Mouse (Mus musculus) C2C12 (cell line): ENCODE data around the gene Hist1h2an. TPM values are rescaled to one million over a fixed set of nuclear protein-coding genes. Genes with fewer than 3 reads are reported as not detected.
"Not testable (repeated sequence)": the region's sequence is repeated elsewhere in the genome, so short reads cannot be mapped to it uniquely, and the experiment has no call there.

Source experiments
- H3K27me3 ChIP-seq: one replicate; pipeline ENCODE4 v1.6.1; 2011; ENCODE audit not compliant: control insufficient read depth, insufficient read depth, insufficient read length
- H3K36me3 ChIP-seq: one replicate; pipeline ENCODE4 v1.6.1; 2011; ENCODE audit not compliant: control insufficient read depth, insufficient read depth
- H3K4me3 ChIP-seq: one replicate; pipeline ENCODE4 v1.5.1; 2011; ENCODE audit warnings: mild to moderate bottlenecking, control low read depth; ENCODE audit not compliant: poor library complexity, insufficient read depth, severe bottlenecking
- H3K79me2 ChIP-seq: one replicate; pipeline ENCODE4 v1.6.1; 2011; ENCODE audit not compliant: control insufficient read depth, insufficient read depth
- H3K79me3 ChIP-seq: one replicate; pipeline ENCODE4 v1.6.1; 2011; ENCODE audit warnings: low read depth, control low read depth
- H3ac ChIP-seq: one replicate; pipeline ENCODE3; 2011; ENCODE audit warnings: low read depth; ENCODE audit not compliant: control insufficient read depth, insufficient read length
- CEBPB ChIP-seq: IDR thresholded peaks from one replicate; pipeline ENCODE4 v1.6.1; 2011; ENCODE audit warnings: low read depth, mild to moderate bottlenecking, control low read depth, moderate library complexity
- CTCF ChIP-seq: IDR thresholded peaks from one replicate; pipeline ENCODE4 v1.5.1; 2011; ENCODE audit not compliant: control insufficient read depth, insufficient read depth, insufficient read length
- FOSL1 ChIP-seq: IDR thresholded peaks from one replicate; pipeline ENCODE4 v1.8.0; 2011; ENCODE audit warnings: mild to moderate bottlenecking, low read length; ENCODE audit not compliant: poor library complexity, insufficient read depth, severe bottlenecking
- MAX ChIP-seq: IDR thresholded peaks from one replicate; pipeline ENCODE4 v1.6.1; 2011; ENCODE audit warnings: mild to moderate bottlenecking, control low read depth
- MYOD1 ChIP-seq: IDR thresholded peaks from one replicate; pipeline ENCODE4 v1.6.1; 2011; ENCODE audit warnings: low read depth; ENCODE audit not compliant: control insufficient read depth, insufficient read length
- MYOG ChIP-seq: IDR thresholded peaks from one replicate; pipeline ENCODE4 v1.6.1; 2011; ENCODE audit not compliant: control insufficient read depth, insufficient read length; ENCODE audit errors: extremely low read depth
- USF1 ChIP-seq: IDR thresholded peaks from one replicate; pipeline ENCODE4 v1.6.1; 2011; ENCODE audit warnings: low read depth, mild to moderate bottlenecking, control low read depth, moderate library complexity
- microRNA-seq: library from miRNA; unstranded; fragments of <30 nt; microRNA quantifications from one replicate; pipeline ENCODE4, GENCODE M21; 2019; ENCODE audit warnings: borderline microRNAs expressed
- polyA plus RNA-seq: library from polyadenylated mRNA; unstranded; fragments of >200 nt; fragmentation: generic; extraction: Trizol; gene quantifications from one replicate; pipeline ENCODE4 v1.2.1, GENCODE M21; 2012; ENCODE audit warnings: missing spikeins

Gene Hist1h2an
- polyA plus RNA-seq, 1 experiment, result 18.1 TPM

GRCm38 (mm10) chr13:21751417-21751816, 35.6 kb downstream of the Hist1h2an start:
- Histone ChIP-seq H3K79me2 (peaks cover 28% of the 10 kb centered on the region), H3ac (no peak overlapping the region), H3K27me3 (no peaks in the 10 kb centered on the region), H3K4me3 (no peak overlapping the region), H3K36me3 (peaks cover 3% of the 10 kb centered on the region), H3K79me3 (peaks cover 9% of the 10 kb centered on the region)
- TF ChIP-seq MAX, result no peak
- TF ChIP-seq USF1, result no peak
- TF ChIP-seq FOSL1, result no peak
- TF ChIP-seq MYOG, result no peak
- TF ChIP-seq CTCF, result no peak
- TF ChIP-seq CEBPB, result no peak
- no peak for TF ChIP-seq MYOD1

- Histone ChIP-seq H3K4me3 (peak within 1 kb of the TSS; percentile 31), H3ac (peak within 1 kb of the TSS; percentile 82), H3K79me2 (peaks cover 28% of the 10 kb centered on the region)
- not testable (repeated sequence) for H3K36me3 ChIP-seq, H3K79me3 ChIP-seq, H3K27me3 ChIP-seq
- peak; percentile 18 for TF ChIP-seq CEBPB
These were observed 36.6 kb downstream of the Hist1h2an start, which contains the start of gene Hist1h4k for GRCm38 (mm10) chr13:21750159-21751017. Gene Hist1h4k (minus strand): TSS chr13:21750505.

DNA sequence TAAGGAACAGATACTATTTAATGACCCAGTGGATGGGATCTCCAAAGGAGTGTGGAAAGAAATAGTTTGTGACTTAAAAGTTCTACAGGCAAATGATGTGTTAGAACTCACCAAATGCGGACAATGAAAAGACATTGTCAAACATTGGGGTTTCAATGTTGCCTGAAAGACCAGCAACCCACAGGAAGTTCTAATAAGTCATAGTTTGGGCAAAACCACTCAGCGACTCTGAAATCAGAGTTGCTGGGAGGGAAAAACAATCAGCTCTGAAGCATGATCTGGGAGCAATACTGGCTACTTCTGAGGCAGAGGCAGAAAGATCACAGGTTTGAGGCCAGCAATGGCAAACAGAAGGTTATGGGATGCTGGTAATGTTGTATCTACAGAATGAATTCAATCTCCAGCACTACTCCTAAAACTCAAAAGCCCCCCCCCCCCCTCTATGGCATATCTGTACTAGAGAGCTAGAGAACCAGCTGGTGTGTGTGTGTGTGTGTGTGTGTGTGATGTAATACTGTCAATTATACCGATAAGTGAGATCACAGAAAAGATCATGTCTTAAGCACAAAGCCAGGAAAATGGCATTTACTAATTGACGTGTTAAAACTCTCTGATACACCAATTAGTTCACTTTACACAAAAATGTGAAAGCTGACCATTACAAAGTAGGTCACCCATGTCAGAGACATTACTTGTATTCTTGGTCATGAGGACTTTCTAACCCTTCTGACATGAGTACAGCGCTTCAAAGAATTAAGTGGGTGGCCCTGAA, 37.4 kb downstream of the Hist1h2an start:
- no peaks in the 10 kb centered on the region for H3K27me3 ChIP-seq
- peak overlapping the region; percentile 31 for H3K4me3 ChIP-seq

GRCm38 (mm10) chr13:21745006-21745405, 42.0 kb downstream of the Hist1h2an start:
- TF ChIP-seq MAX (no peak), FOSL1 (no peak), MYOG (no peak), USF1 (no peak), CTCF (no peak), CEBPB (no peak), MYOD1 (no peak)
- peaks cover 3% of the 10 kb centered on the region for H3K36me3 ChIP-seq
- H3K4me3 ChIP-seq, result no peak overlapping the region
- peaks cover 9% of the 10 kb centered on the region for H3K79me3 ChIP-seq
- peaks cover 28% of the 10 kb centered on the region for H3K79me2 ChIP-seq
- H3K27me3 ChIP-seq, result no peaks in the 10 kb centered on the region
- H3ac ChIP-seq, result no peak overlapping the region

More for the DNA sequence above, 37.4 kb downstream of the Hist1h2an start:
- Histone ChIP-seq H3K79me3 (peaks cover 9% of the 10 kb centered on the region), H3ac (peak overlapping the region; percentile 82), H3K79me2 (peaks cover 28% of the 10 kb centered on the region), H3K36me3 (peaks cover 3% of the 10 kb centered on the region)
- TF ChIP-seq CEBPB, result no peak

Small RNA genes lying within 50 kb of the gene (microRNA-seq; reads per million reads assigned to microRNA genes)
- gene Gm19658 (not detected), gene Gm44346 (not detected), gene Gm44454 (not detected), gene Gm44466 (not detected)

Other genes starting within 250 kb of the Hist1h2an start
- gene Olfr1366, start 244.4 kb downstream of the Hist1h2an start, polyA plus RNA-seq, result 0.02 TPM
- not detected for gene Olfr1535, start 227.3 kb downstream of the Hist1h2an start, polyA plus RNA-seq
- not detected for gene Olfr1364, start 205.5 kb downstream of the Hist1h2an start, polyA plus RNA-seq
- gene Olfr1362, start 173.2 kb downstream of the Hist1h2an start, polyA plus RNA-seq, result not detected
- gene Olfr11, start 144.7 kb downstream of the Hist1h2an start, polyA plus RNA-seq, result 0.01 TPM
- not detected for gene Olfr1361, start 123.8 kb downstream of the Hist1h2an start, polyA plus RNA-seq
- not detected for gene Olfr1360, start 109.8 kb downstream of the Hist1h2an start, polyA plus RNA-seq
- not detected for gene Olfr1359, start 89.1 kb downstream of the Hist1h2an start, polyA plus RNA-seq
- 9.1 TPM for gene Hist1h2bl, start 71.1 kb downstream of the Hist1h2an start, polyA plus RNA-seq
- 15.6 TPM for gene Hist1h2ai, start 70.8 kb downstream of the Hist1h2an start, polyA plus RNA-seq
- gene Hist1h3h, start 69.6 kb downstream of the Hist1h2an start, polyA plus RNA-seq, result 15.6 TPM
- 3.4 TPM for gene Hist1h2bm, start 65.2 kb downstream of the Hist1h2an start, polyA plus RNA-seq
- gene Hist1h4j, start 52.2 kb downstream of the Hist1h2an start, polyA plus RNA-seq, result 2.9 TPM
- gene Hist1h4k, start 36.7 kb downstream of the Hist1h2an start, polyA plus RNA-seq, result 10.3 TPM
- 5.9 TPM for gene Hist1h2ak, start 33.4 kb downstream of the Hist1h2an start, polyA plus RNA-seq
- 3.8 TPM for gene Hist1h2bn, start 33.1 kb downstream of the Hist1h2an start, polyA plus RNA-seq
- gene Hist1h1b, start 6.6 kb downstream of the Hist1h2an start, polyA plus RNA-seq, result 1.6 TPM
- gene Hist1h3i, start 3.8 kb downstream of the Hist1h2an start, polyA plus RNA-seq, result 9.4 TPM
- gene Hist1h2bp, start 243 bp upstream of the Hist1h2an start, polyA plus RNA-seq, result 2.6 TPM
- gene Hist1h2bq, start 23.0 kb upstream of the Hist1h2an start, polyA plus RNA-seq, result 20.3 TPM
- not detected for gene Hist1h2ao, start 23.2 kb upstream of the Hist1h2an start, polyA plus RNA-seq
- gene Hist1h4m, start 24.5 kb upstream of the Hist1h2an start, polyA plus RNA-seq, result not detected
- gene Hist1h4n, start 45.0 kb upstream of the Hist1h2an start, polyA plus RNA-seq, result 17.3 TPM
- 2,018 TPM for gene Hist1h2ap, start 46.3 kb upstream of the Hist1h2an start, polyA plus RNA-seq
- 19.7 TPM for gene Hist1h2br, start 46.5 kb upstream of the Hist1h2an start, polyA plus RNA-seq
- gene Zfp184, start 157.9 kb upstream of the Hist1h2an start, polyA plus RNA-seq, result 1.4 TPM
- not detected for gene Pom121l2, start 194.0 kb upstream of the Hist1h2an start, polyA plus RNA-seq
- gene Prss16, start 222.5 kb upstream of the Hist1h2an start, polyA plus RNA-seq, result 1.1 TPM
- gene Hist1h2ah, start 248.3 kb upstream of the Hist1h2an start, polyA plus RNA-seq, result 9.5 TPM
- 12.8 TPM for gene Hist1h2bk, start 248.7 kb upstream of the Hist1h2an start, polyA plus RNA-seq